Mouse (Mus musculus) gastrocnemius, adult 2 months (tissue): ENCODE data around the gene Id3. TPM values are rescaled to one million over a fixed set of nuclear protein-coding genes. Genes with fewer than 3 reads are reported as not detected.

ENCODE experiments used
- DNase-seq: peaks from one replicate; pipeline ENCODE4 v3.0.0; 2022
- H3K27ac ChIP-seq: fragments of 200-600 bp; 2 replicates; pipeline ENCODE4 v1.8.1; 2022; ENCODE audit warnings: mild to moderate bottlenecking
- H3K4me3 ChIP-seq: fragments of 200-600 bp; 2 replicates; pipeline ENCODE4 v1.8.1; 2022; ENCODE audit warnings: mild to moderate bottlenecking, moderate library complexity
- CTCF ChIP-seq: fragments of 200-600 bp; IDR thresholded peaks from 2 replicates; pipeline ENCODE4 v1.8.1; 2022; ENCODE audit warnings: antibody characterized with exemption, mild to moderate bottlenecking, moderate library complexity
- intact Hi-C: fragments of 180-260 bp; cut with DNase I; formaldehyde crosslinking; loops from one replicate; pipeline ENCODE4 v1.15.1; 2025
- total RNA-seq, 2 experiments: library from RNA; stranded (reverse); gene quantifications; 2 replicates each; pipeline ENCODE4 v1.2.3; 2021

Gene Id3
- total RNA-seq, 2 experiments from 2014 or later = 11.3 to 21.9 TPM

- intact Hi-C loops = no loop called here
- peak; percentile 4; the same call in 1 of the 2 replicates for TF ChIP-seq CTCF
Measured at GRCm38 (mm10) chr4:136129842-136130241, 13.5 kb upstream of the Id3 start.

GRCm38 (mm10) chr4:136133801-136134200 lies 9.5 kb upstream of the Id3 start:
- TF ChIP-seq CTCF = no peak
- H3K27ac ChIP-seq = peak overlapping the region; percentile 90
- intact Hi-C loops = no loop called here
- no peak for DNase-seq
- peak overlapping the region; percentile 75 for H3K4me3 ChIP-seq

More at GRCm38 (mm10) chr4:136129842-136130241, 13.5 kb upstream of the Id3 start:
- no peak for DNase-seq
- Histone ChIP-seq H3K4me3 (no peak overlapping the region), H3K27ac (no peak overlapping the region)

- H3K4me3 ChIP-seq = peak overlapping the region; percentile 75
- TF ChIP-seq CTCF = no peak
- intact Hi-C loops = no loop called here
- peak overlapping the region; percentile 90 for H3K27ac ChIP-seq
- no peak for DNase-seq
Measured at GRCm38 (mm10) chr4:136134418-136134977, 8.8 kb upstream of the Id3 start.

- DNase-seq = peak; percentile 62
- H3K4me3 ChIP-seq = peak overlapping the region; percentile 75
- intact Hi-C loops = no loop called here
- TF ChIP-seq CTCF = no peak
- peak overlapping the region; percentile 90 for H3K27ac ChIP-seq
Measured at GRCm38 (mm10) chr4:136134978-136135873, 8.1 kb upstream of the Id3 start.

GRCm38 (mm10) chr4:136135874-136136728 lies 7.2 kb upstream of the Id3 start:
- intact Hi-C loops = no loop called here
- H3K4me3 ChIP-seq = no peak overlapping the region; the same call in 1 of the 2 replicates
- peak; percentile 27; the same call in 1 of the 2 replicates for TF ChIP-seq CTCF

GRCm38 (mm10) chr4:136139326-136140110 lies 3.8 kb upstream of the Id3 start:
- H3K27ac ChIP-seq = peak overlapping the region; percentile 97
- DNase-seq = no peak
- H3K4me3 ChIP-seq = peak overlapping the region; percentile 63
- intact Hi-C loops = loop anchor here (10.0 kb wide), 1 partner anchor 165 kb away; the partner anchor contains the start of gene Lypla2
- no peak for TF ChIP-seq CTCF

More at GRCm38 (mm10) chr4:136135874-136136728, 7.2 kb upstream of the Id3 start:
- no peak for DNase-seq
- peak overlapping the region; percentile 90 for H3K27ac ChIP-seq

- peak overlapping the region; percentile 63 for H3K4me3 ChIP-seq
- peak overlapping the region; percentile 97 for H3K27ac ChIP-seq
- TF ChIP-seq CTCF = peak; percentile 47
- intact Hi-C loops = loop anchor here (10.0 kb wide), 1 partner anchor 166 kb away; the partner anchor contains the start of gene Lypla2
- peak; percentile 97 for DNase-seq
Measured at GRCm38 (mm10) chr4:136140327-136141250, 2.7 kb upstream of the Id3 start.

GRCm38 (mm10) chr4:136142267-136143192 lies 767 bp upstream of the Id3 start:
- no peak for TF ChIP-seq CTCF
- DNase-seq = no peak
- intact Hi-C loops = loop anchor here (10.0 kb wide), 1 partner anchor 168 kb away; the partner anchor contains the start of gene Lypla2
- peak overlapping the region; percentile 81 for H3K4me3 ChIP-seq
- H3K27ac ChIP-seq = peak overlapping the region; percentile 97

GRCm38 (mm10) chr4:136144126-136144926 lies 1.0 kb downstream of the Id3 start:
- DNase-seq = peak; percentile 86
- peak overlapping the region; percentile 81 for H3K4me3 ChIP-seq
- intact Hi-C loops = loop anchor here (10.0 kb wide), 1 partner anchor 170 kb away; the partner anchor contains the start of gene Lypla2
- no peak for TF ChIP-seq CTCF
- H3K27ac ChIP-seq = peak overlapping the region; percentile 97
